Mouse (Mus musculus) embryonic fibroblast, embryonic 13.5 days (primary cell): Measurements from ENCODE around the gene Ablim1.

Experiments
- CTCF ChIP-seq: IDR thresholded peaks from 2 replicates; pipeline ENCODE4 v1.5.1; 2011; ENCODE audit warnings: mild to moderate bottlenecking, control low read depth, low read length, moderate library complexity, borderline replicate concordance; ENCODE audit not compliant: insufficient read depth
- POLR2A ChIP-seq: IDR thresholded peaks from 2 replicates; pipeline ENCODE4 v1.6.1; 2011; ENCODE audit warnings: low read depth, mild to moderate bottlenecking, control low read depth, low read length, moderate library complexity

DNA sequence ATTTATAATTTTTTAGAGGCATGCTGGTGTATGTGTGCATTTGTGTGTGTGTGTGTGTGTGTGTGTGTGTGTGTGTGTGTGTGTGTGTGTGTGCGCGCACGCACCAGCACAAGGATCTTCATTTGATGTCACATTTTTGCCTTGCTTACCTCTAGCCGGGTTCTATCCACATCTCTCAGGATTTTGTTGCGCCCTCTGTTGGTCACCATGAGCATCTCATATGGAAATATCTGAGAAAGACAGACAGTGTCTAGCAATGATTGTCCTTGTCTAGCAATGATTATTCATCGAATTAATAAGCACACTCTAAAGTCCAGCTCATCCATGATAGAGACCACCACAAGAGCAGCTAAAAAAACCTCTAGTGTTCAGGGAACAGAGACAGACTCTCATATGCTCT, 275.5 kb downstream of the Ablim1 start:
- no peak for TF ChIP-seq POLR2A
- no peak for TF ChIP-seq CTCF
